Mouse (Mus musculus) ovary, adult 2 months (tissue): ENCODE measurements around the gene Dctd. TPM values are rescaled to one million over a fixed set of nuclear protein-coding genes. Genes with fewer than 3 reads are reported as not detected.

Experiments used
- polyA plus RNA-seq: library from polyadenylated mRNA; depleted of rRNA; stranded (reverse); fragments of >200 nt; gene quantifications from 2 replicates; pipeline ENCODE4 v1.2.3, GENCODE M21; 2012; rRNA removed

Gene Dctd
- polyA plus RNA-seq, result 15.4 and 17.9 TPM in 2 replicates

DNA sequence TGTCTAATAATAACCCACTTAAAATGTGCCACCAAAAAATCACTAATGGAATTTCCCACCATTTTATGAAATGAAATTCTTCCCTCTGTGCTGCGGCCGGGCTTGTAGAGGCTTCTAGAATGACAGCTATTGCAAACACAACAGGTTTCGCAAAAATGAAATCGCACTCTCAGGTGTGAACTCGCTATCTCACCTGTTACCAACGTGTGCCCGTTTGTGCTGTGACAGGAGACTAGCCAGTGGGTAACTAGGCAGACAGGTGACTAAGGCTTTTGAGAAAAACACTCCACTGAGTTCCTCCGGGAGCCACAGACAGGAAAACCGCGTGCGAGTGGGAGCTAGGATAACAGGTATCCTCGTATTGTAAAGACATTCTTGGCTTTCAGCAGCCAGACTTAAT, at the start of gene Dctd:
TSS of gene Dctd (plus strand) at position 301 of the 400 bp plus-strand sequence.

Other genes starting within 250 kb of the Dctd start
- 14.2 and 16.0 TPM in 2 replicates for gene Wwc2, start 108.2 kb upstream of the Dctd start, polyA plus RNA-seq